Mouse (Mus musculus): ENCODE data around the gene Zfp11. TPM values are rescaled to one million over a fixed set of nuclear protein-coding genes. Genes with fewer than 3 reads are reported as not detected.
"Not testable (repeated sequence)": the region's sequence is repeated elsewhere in the genome, so short reads cannot be mapped to it uniquely, and the experiment has no call there.

Gene Zfp11
- polyA plus RNA-seq, 1 experiment from 2014 or later, result 2.9 TPM

- Histone ChIP-seq H3K4me3 (replicated peaks; ENCODE audit: low read depth, low read length) (no peak overlapping the region), H3K36me3 (ENCODE audit: insufficient read depth, low read length) (no peaks in the 10 kb centered on the region), H3K4me1 (replicated peaks; ENCODE audit: insufficient read depth, low read length) (no peaks in the 10 kb centered on the region), H3K4me2 (ENCODE audit: low read length) (no peak overlapping the region), H3K9ac (ENCODE audit: low read depth, low read length) (no peak overlapping the region), H3K27me3 (ENCODE audit: insufficient read depth, low read length) (no peaks in the 10 kb centered on the region), H3K9me3 (replicated peaks; ENCODE audit: low read length) (no peaks in the 10 kb centered on the region), H3K27ac (no peak overlapping the region)
- no peak for TF ChIP-seq CTCF (IDR thresholded peaks at IDR 0.05; ENCODE audit: low read depth)
- WGBS, result 87% methylated on average over 6 of the region's 6 CpGs
- ATAC-seq (replicated peaks; ENCODE audit: low FRiP score, low read depth) (no peak), DNase-seq (ENCODE audit: low spot score) (no peak)
Observed at GRCm38 (mm10) chr5:129626099-129626498, 43.8 kb downstream of the Zfp11 start.

DNA sequence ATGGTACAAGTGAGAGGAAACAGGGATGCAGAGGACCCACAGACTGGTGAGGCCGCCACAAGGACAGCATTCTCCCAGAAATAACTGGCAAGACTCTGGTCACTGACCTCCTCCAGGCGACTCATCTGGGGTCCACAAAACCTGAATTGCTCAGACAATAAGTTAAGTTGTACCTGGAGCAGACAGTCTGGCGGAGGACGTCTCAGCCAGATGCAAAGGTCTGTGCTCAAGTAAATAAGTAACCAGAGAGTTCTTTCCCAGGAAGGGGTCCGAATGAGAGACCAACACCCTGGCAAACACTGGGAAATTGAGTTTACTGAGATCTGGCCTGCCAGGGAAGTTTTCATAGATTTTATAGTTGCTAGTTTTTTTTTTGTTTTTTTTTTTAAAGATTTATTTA, 48.5 kb downstream of the Zfp11 start:
- no peak for TF ChIP-seq CTCF (IDR thresholded peaks at IDR 0.05; ENCODE audit: low read depth)
- Histone ChIP-seq H3K36me3 (ENCODE audit: insufficient read depth, low read length) (no peaks in the 10 kb centered on the region), H3K9ac (ENCODE audit: low read depth, low read length) (no peak overlapping the region), H3K27me3 (ENCODE audit: insufficient read depth, low read length) (no peaks in the 10 kb centered on the region), H3K4me3 (replicated peaks; ENCODE audit: low read depth, low read length) (no peak overlapping the region), H3K4me2 (ENCODE audit: low read length) (no peak overlapping the region), H3K4me1 (replicated peaks; ENCODE audit: insufficient read depth, low read length) (no peaks in the 10 kb centered on the region), H3K9me3 (replicated peaks; ENCODE audit: low read length) (no peaks in the 10 kb centered on the region), H3K27ac (no peak overlapping the region)
- peak; percentile 12 for DNase-seq (ENCODE audit: low spot score)
- ATAC-seq (replicated peaks; ENCODE audit: low FRiP score, low read depth), result no peak
- 58% methylated on average over 5 of the region's 5 CpGs for WGBS

- not testable (repeated sequence) for DNase-seq (ENCODE audit: low spot score)
- TF ChIP-seq CTCF (IDR thresholded peaks at IDR 0.05; ENCODE audit: low read depth), result peak; percentile 34; the same call in 1 of the 2 replicates
- WGBS, result 70% methylated on average over 9 of the region's 9 CpGs
Observed at GRCm38 (mm10) chr5:129620600-129620999, 49.3 kb downstream of the Zfp11 start.

GRCm38 (mm10) chr5:129611060-129611459, 58.8 kb downstream of the Zfp11 start:
- peak; percentile 92 for TF ChIP-seq CTCF (IDR thresholded peaks at IDR 0.05; ENCODE audit: low read depth)
- Histone ChIP-seq H3K4me3 (replicated peaks; ENCODE audit: low read depth, low read length) (no peak overlapping the region), H3K9ac (ENCODE audit: low read depth, low read length) (no peak overlapping the region), H3K9me3 (replicated peaks; ENCODE audit: low read length) (no peaks in the 10 kb centered on the region), H3K27me3 (ENCODE audit: insufficient read depth, low read length) (no peaks in the 10 kb centered on the region), H3K27ac (no peak overlapping the region), H3K36me3 (ENCODE audit: insufficient read depth, low read length) (no peaks in the 10 kb centered on the region), H3K4me2 (ENCODE audit: low read length) (no peak overlapping the region), H3K4me1 (replicated peaks; ENCODE audit: insufficient read depth, low read length) (no peaks in the 10 kb centered on the region)
- peak; percentile 78 for DNase-seq (ENCODE audit: low spot score)
- no peak; the same call in 1 of the 2 replicates for ATAC-seq (replicated peaks; ENCODE audit: low FRiP score, low read depth)
- WGBS, result 13% methylated on average over 1 of the region's 1 CpGs

More at GRCm38 (mm10) chr5:129620600-129620999, 49.3 kb downstream of the Zfp11 start:
- H3K4me3 ChIP-seq (replicated peaks; ENCODE audit: low read depth, low read length); H3K9ac ChIP-seq (ENCODE audit: low read depth, low read length); H3K4me1 ChIP-seq (replicated peaks; ENCODE audit: insufficient read depth, low read length); H3K9me3 ChIP-seq (replicated peaks; ENCODE audit: low read length); H3K27me3 ChIP-seq (ENCODE audit: insufficient read depth, low read length); ATAC-seq (replicated peaks; ENCODE audit: low FRiP score, low read depth); H3K4me2 ChIP-seq (ENCODE audit: low read length); H3K27ac ChIP-seq; H3K36me3 ChIP-seq (ENCODE audit: insufficient read depth, low read length): not testable (repeated sequence)

DNA sequence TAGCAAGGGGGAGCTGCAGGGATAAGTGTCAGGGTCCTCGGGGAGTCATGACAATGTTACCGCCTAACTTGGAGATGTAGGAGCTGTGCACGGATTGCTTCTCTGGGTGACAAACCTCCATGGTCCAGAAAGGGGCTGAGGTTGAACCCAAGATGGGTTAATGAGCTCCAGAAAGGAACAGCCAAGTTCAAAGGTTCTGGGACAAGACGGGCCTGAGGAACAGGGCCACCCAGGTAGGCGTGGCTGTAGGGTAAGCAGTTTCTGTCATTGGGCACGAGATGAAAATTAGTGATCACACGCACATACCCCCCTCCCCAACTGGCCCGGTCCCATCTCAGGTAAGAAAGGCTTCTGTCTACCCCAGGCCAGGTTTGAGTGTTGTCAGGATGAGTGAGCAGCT, 62.4 kb downstream of the Zfp11 start:
- Histone ChIP-seq H3K9me3 (replicated peaks; ENCODE audit: low read length) (no peaks in the 10 kb centered on the region), H3K27ac (no peak overlapping the region), H3K4me2 (ENCODE audit: low read length) (no peak overlapping the region), H3K4me3 (replicated peaks; ENCODE audit: low read depth, low read length) (no peak overlapping the region), H3K36me3 (ENCODE audit: insufficient read depth, low read length) (no peaks in the 10 kb centered on the region), H3K4me1 (replicated peaks; ENCODE audit: insufficient read depth, low read length) (no peaks in the 10 kb centered on the region), H3K9ac (ENCODE audit: low read depth, low read length) (no peak overlapping the region), H3K27me3 (ENCODE audit: insufficient read depth, low read length) (no peaks in the 10 kb centered on the region)
- no peak for TF ChIP-seq CTCF (IDR thresholded peaks at IDR 0.05; ENCODE audit: low read depth)
- DNase-seq (ENCODE audit: low spot score), result no peak
- ATAC-seq (replicated peaks; ENCODE audit: low FRiP score, low read depth), result 0 out of 2 replicates have a peak, but pooled peaks have one; percentile 12
- WGBS, result 72% methylated on average over 8 of the region's 8 CpGs

Other genes starting within 250 kb of the Zfp11 start
- 35.4 and 36.7 TPM in 2 replicates for gene Sfswap, start 168.9 kb downstream of the Zfp11 start, polyA plus RNA-seq (2015; fragmentation: Nextera tagmentation; extraction: Ambion mirVana)
- 1.5 and 2.0 TPM in 2 replicates for gene Mmp17, start 85.9 kb downstream of the Zfp11 start, polyA plus RNA-seq (2015; fragmentation: Nextera tagmentation; extraction: Ambion mirVana)
- 0.17 TPM in 1 of 2 replicates, not detected in the other for gene Sept14, start 38.4 kb upstream of the Zfp11 start, polyA plus RNA-seq (2015; fragmentation: Nextera tagmentation; extraction: Ambion mirVana)
- gene Mrps17, start 45.4 kb upstream of the Zfp11 start, polyA plus RNA-seq (2015; fragmentation: Nextera tagmentation; extraction: Ambion mirVana), result 209 and 211 TPM in 2 replicates
- gene Nipsnap2, start 55.0 kb upstream of the Zfp11 start, polyA plus RNA-seq (2015; fragmentation: Nextera tagmentation; extraction: Ambion mirVana), result 225 and 228 TPM in 2 replicates
- gene Psph, start 117.3 kb upstream of the Zfp11 start, polyA plus RNA-seq (2015; fragmentation: Nextera tagmentation; extraction: Ambion mirVana), result 65.8 and 66.1 TPM in 2 replicates
- gene Sumf2, start 176.9 kb upstream of the Zfp11 start, polyA plus RNA-seq (2015; fragmentation: Nextera tagmentation; extraction: Ambion mirVana), result 52.1 and 55.5 TPM in 2 replicates
- 1,323 and 1,401 TPM in 2 replicates for gene Chchd2, start 217.4 kb upstream of the Zfp11 start, polyA plus RNA-seq (2015; fragmentation: Nextera tagmentation; extraction: Ambion mirVana)
- 6.1 and 6.6 TPM in 2 replicates for gene Zbed5, start 225.6 kb upstream of the Zfp11 start, polyA plus RNA-seq (2015; fragmentation: Nextera tagmentation; extraction: Ambion mirVana)
- gene Phkg1, start 228.4 kb upstream of the Zfp11 start, polyA plus RNA-seq (2015; fragmentation: Nextera tagmentation; extraction: Ambion mirVana), result 0.05 and 0.10 TPM in 2 replicates
- gene Nupr1l, start 238.4 kb upstream of the Zfp11 start, polyA plus RNA-seq (2015; fragmentation: Nextera tagmentation; extraction: Ambion mirVana), result 6.5 and 6.8 TPM in 2 replicates

Data from kidney, postnatal 0 days (tissue).